Mouse (Mus musculus): ENCODE measurements around the gene Styx.

Styx gene

GRCm38 (mm10) chr14:45350931-45351859 is at the start of gene Styx:
Styx (plus strand) TSS chr14:45351093.
- in situ Hi-C loops (cut with MboI; ENCODE audit: low sequenced_read_pairs) = no loop called here

GRCm38 (mm10) chr14:45303939-45304338 is 47.0 kb upstream of the Styx start:
- in situ Hi-C loops (cut with MboI; ENCODE audit: low sequenced_read_pairs) = no loop called here

DNA sequence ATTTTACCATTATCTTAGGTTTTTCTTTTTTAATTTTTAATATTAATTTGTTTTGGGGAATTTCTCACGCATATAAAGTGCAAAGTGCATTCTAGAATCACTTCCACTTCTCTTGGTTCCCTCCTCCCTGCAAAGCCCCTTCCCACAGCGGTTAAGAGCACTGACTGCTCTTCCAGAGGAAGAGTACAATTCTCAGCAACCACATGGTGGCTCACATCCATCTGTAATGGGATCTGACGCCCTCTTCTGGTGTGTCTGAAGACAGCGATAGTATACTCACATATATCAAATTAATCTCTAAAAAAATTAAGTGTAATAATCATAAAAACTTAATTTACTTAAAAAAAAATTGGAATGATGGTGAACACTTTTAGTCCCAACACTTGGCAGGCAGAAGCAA is 46.5 kb upstream of the Styx start:
- in situ Hi-C loops (cut with MboI; ENCODE audit: low sequenced_read_pairs) = no loop called here

DNA sequence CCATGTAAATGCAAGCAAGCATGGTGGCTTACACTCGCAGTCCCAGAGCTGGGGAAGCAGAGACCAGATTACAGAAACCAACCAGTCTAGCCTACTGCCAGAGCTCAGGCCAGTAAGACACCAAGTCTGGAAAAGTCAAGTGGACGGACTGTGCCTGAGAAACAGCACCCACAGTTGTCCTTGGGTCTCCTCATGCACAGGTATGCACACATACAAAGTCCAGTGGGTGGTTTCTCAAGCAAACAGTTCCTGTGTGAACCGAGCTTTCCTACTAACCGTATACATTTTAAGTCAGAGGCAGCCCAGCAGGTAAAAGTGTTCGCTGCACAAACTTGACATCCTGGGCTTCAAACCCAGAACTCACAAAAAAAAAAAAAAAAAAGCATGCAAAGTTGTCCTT is 45.0 kb upstream of the Styx start:
- in situ Hi-C loops (cut with MboI; ENCODE audit: low sequenced_read_pairs) = no loop called here

DNA sequence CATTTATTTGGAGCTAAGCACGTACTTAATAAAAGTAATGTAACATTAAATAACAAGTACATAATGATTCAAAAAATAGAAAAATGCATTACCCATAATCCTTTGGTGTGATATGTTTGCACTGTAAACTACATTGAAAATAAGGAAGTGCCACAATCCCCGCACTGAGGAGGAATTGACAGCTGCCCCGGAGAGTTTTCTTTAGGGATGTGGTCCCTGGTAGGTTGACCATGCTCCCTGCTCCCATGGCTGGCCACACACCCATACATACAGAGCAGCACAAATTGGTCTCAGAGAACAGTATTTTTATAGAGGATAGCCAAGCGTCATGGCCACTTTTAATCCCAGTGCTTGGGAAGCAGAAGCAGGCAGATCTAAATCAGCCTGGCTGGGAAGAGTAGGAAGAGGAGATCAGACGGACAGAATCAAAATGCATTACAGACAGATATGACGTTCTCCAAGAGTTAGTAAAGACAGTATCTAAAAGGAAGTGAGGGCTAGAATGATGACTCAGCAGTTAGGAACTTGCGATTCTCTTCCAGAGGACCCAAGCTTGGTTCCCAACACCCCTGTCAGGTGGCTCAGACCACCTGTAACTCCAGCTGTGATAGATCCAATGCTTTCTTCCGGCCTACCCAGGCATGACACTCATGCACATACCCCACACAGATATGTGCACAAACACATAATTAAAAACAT is 43.1 kb upstream of the Styx start:
- in situ Hi-C loops (cut with MboI; ENCODE audit: low sequenced_read_pairs) = no loop called here

GRCm38 (mm10) chr14:45309646-45310045 is 41.2 kb upstream of the Styx start:
- in situ Hi-C loops (cut with MboI; ENCODE audit: low sequenced_read_pairs) = no loop called here

DNA sequence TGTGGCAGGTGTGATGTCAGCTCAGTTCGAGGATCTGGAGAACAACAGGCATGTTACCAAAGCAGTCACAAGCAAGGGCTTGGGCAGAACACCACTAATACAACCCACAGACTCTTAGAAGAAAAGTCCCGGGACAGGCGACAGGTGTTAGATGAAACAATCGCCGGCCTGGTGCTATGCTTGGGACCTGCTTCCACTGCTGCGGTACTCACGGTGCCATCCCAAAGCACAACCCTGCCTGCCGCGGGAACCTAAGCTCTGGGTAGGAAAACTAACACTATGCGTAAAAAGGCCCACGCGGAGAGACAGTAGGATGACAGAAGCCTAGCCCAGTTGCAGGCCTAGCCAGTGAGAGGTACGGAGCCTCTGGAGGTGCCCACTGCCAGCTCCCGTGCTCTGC is 40.8 kb upstream of the Styx start:
- in situ Hi-C loops (cut with MboI; ENCODE audit: low sequenced_read_pairs) = no loop called here

DNA sequence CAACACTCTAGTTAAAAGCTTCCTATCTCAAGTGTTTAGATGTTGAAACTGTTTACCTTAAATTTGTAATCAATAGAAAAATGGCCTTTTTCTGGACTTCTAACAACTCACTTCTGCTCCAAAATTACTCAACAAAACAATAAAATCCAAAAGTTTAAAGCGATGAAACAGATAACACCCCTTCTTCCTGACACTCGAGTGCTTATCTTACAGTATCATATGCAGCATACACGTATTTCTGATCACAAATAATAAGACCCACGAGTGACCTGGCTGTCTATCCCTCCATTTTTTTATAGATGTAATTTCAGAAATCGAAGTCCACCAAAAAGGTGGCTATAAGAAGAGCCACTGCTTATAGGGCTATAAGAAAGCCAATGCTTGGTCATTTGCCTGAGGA is 34.0 kb upstream of the Styx start:
- in situ Hi-C loops (cut with MboI; ENCODE audit: low sequenced_read_pairs) = no loop called here

GRCm38 (mm10) chr14:45317921-45318411 is 32.9 kb upstream of the Styx start:
- in situ Hi-C loops (cut with MboI; ENCODE audit: low sequenced_read_pairs) = no loop called here

- in situ Hi-C loops (cut with MboI; ENCODE audit: low sequenced_read_pairs) = no loop called here
Observed at GRCm38 (mm10) chr14:45318426-45319236, 32.3 kb upstream of the Styx start, which contains the start of gene Ero1l. Ero1l (minus strand) TSS chr14:45318771.

DNA sequence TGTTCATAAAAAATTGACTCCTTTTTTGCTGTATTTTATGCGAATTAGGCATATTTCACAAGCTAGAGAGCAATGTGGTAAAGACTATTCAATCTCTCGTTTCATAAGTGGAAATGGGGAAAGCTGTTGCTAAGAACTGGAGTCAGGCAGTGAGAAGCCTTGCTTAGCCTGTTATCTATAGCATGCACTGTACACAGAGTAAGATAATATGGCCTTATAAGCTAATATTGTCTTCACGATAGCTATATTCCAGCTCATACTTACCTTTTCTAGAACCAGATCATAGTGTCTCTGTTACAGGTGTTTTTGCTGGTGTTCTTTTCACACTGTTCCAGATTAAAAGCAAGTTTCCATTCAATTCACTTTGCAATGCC is 31.7 kb upstream of the Styx start:
- in situ Hi-C loops (cut with MboI; ENCODE audit: low sequenced_read_pairs) = no loop called here

DNA sequence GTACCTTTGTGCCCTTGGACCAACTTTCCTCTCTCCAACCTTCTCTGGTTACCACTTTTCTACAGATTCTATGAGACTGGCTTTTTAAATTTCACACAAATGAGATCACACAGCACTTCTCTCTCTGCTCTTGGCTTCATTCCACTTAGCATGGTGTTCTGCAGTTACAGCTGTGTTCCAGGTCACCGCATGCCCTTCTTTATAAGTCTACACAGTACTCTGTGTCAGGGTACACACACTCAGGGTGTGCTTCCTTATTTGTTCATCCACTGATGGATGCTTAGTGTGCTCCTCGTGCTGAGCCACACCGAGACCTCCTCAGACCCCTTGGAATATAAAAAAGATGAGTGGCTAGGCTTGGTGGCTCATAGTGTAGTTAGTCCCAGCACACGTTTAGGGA is 30.8 kb upstream of the Styx start:
- in situ Hi-C loops (cut with MboI; ENCODE audit: low sequenced_read_pairs) = no loop called here

DNA sequence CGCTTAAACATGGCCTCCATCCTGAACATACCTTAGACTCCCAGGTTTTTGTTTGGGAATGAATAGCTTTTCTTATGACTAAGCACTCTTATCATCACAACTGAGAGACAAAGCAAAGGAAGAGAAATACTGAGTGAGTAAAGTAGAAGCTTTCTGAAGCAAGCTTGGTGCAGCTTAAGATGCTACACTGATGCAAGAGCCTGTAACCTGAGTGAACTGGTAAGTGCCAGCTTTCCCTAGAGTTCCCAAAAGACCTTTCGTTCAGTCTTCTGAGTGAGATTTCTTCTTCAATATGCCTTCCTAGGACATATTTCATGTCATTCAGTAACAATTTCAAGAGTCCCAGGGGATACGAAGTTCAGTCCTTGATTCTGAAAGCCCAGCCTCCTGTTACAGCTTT is 29.8 kb upstream of the Styx start:
- in situ Hi-C loops (cut with MboI; ENCODE audit: low sequenced_read_pairs) = no loop called here

DNA sequence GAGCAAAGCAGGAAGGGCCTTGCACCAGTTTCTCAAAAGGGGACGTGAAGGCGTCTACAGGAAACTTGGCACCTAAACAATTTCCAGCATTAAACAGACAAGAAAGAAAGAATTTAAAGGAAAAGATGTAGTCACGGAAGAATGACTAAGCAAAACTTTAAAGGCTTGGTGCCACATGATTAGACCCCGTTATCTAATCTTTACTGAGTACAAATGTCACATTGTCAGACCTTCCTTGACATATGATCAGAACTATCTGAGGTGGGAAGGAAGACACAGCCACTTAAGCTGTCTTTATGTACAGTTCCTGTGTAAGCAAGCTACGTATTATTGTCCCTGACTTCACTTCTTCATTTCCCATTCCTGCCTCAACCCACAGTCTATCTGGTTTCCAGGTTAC is 29.3 kb upstream of the Styx start:
- in situ Hi-C loops (cut with MboI; ENCODE audit: low sequenced_read_pairs) = no loop called here

DNA sequence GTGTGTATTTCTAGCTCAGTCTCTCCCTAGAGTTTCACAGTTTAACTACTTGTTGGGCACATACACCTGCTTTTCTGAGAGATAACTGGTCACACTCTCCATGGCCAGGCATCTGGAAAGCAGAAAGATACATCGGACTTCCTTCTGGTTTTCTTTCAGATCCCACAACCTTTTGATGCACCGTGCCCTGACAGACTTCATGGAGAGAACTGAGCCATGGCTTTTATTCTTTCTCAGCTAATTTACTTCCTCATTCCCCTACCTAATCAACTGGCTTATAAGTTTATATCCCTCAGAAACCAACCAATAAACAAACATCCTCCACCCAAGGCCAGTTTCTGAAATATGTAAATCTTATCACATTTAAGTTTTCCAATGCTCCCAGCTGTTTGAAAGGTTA is 28.4 kb upstream of the Styx start:
- in situ Hi-C loops (cut with MboI; ENCODE audit: low sequenced_read_pairs) = no loop called here

- in situ Hi-C loops (cut with MboI; ENCODE audit: low sequenced_read_pairs) = no loop called here
Observed at GRCm38 (mm10) chr14:45323320-45323719, 27.6 kb upstream of the Styx start.

- in situ Hi-C loops (cut with MboI; ENCODE audit: low sequenced_read_pairs) = no loop called here
Observed at GRCm38 (mm10) chr14:45325471-45325870, 25.4 kb upstream of the Styx start.

- in situ Hi-C loops (cut with MboI; ENCODE audit: low sequenced_read_pairs) = no loop called here
Observed at GRCm38 (mm10) chr14:45328072-45328713, 22.7 kb upstream of the Styx start.

DNA sequence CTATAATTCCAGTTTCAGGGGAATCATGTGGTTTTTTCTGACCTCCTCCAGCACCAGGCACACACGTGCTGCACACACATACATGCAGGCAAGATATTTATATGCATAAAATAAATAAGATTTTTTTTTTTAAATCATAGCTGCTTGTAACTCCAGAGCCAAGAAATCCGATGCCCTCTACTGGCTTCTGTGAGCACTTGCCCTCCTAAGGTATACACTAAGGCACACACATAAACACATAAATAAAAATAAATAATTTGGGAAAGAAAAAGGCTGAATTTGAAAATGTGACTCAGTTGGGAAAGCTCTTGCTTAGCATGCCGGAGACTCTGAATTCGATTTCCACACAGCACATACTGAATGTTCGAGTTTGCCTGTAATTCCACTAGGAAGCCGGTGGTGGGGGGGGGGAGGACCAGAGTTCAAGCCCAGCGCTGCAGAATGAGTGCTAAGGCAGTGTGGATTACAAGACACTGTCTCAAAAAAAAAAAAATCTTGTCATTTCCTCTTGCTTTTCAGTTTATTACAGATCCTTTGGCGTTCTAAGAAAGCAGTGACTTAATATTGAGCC is 21.8 kb upstream of the Styx start:
- in situ Hi-C loops (cut with MboI; ENCODE audit: low sequenced_read_pairs) = no loop called here

- in situ Hi-C loops (cut with MboI; ENCODE audit: low sequenced_read_pairs) = no loop called here
Observed at GRCm38 (mm10) chr14:45329589-45330181, 21.2 kb upstream of the Styx start, which contains the start of gene Psmc6. Psmc6 (plus strand) TSS chr14:45329788.
